Mouse (Mus musculus) stomach, postnatal 0 days (tissue): ENCODE data around the gene Chil4.
"Not testable (repeated sequence)": the region's sequence is repeated elsewhere in the genome, so short reads cannot be mapped to it uniquely, and the experiment has no call there.

Experiments used
- CTCF ChIP-seq: IDR thresholded peaks from 2 replicates; pipeline ENCODE4 v1.5.1; 2016; ENCODE audit warnings: antibody characterized with exemption, low read depth, mild to moderate bottlenecking, moderate library complexity
- EP300 ChIP-seq: optimal IDR thresholded peaks from 2 replicates; pipeline ENCODE3; 2016; ENCODE audit warnings: antibody characterized with exemption

DNA sequence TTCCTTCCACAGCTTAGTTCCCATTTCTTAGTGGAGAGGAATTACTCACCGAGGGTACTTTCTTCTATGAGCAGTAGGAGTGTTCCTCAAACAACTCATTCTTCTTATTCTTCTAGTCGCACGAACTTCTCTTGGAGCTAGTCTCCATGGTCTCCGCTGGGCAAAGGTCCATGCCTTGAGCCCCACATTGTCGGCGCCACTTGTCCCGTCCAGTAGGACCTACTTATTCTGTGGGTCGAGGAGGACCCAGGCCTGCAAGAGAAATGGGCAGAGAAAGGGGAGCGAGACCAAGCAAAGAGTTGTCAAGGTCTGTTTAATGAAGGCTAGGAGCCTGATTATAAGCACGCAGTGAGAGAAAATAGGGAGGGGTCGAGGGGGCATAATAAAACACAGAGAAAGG, 37.8 kb upstream of the Chil4 start:
- TF ChIP-seq CTCF, EP300: not testable (repeated sequence)
